Mouse (Mus musculus) hindbrain, embryonic 10.5 days (tissue): ENCODE results near the gene Samd4b. TPM values are rescaled to one million over a fixed set of nuclear protein-coding genes. Genes with fewer than 3 reads are reported as not detected.

Experiments
- DNase-seq: peaks from one replicate; pipeline ENCODE4 v3.0.0-alpha.2; 2017; ENCODE audit warnings: low spot score
- H3K27ac ChIP-seq: fragments of 300-500 bp; sonication (generic); 2 replicates; pipeline ENCODE4 v1.5.1; 2016; ENCODE audit warnings: mild to moderate bottlenecking, moderate library complexity
- H3K27me3 ChIP-seq: fragments of 300-500 bp; sonication (generic); 2 replicates; pipeline ENCODE4 v1.6.1; 2016; ENCODE audit warnings: mild to moderate bottlenecking; ENCODE audit not compliant: poor library complexity, insufficient read depth, severe bottlenecking
- H3K36me3 ChIP-seq: fragments of 300-500 bp; sonication (generic); 2 replicates; pipeline ENCODE4 v1.6.1; 2016; ENCODE audit warnings: mild to moderate bottlenecking, moderate library complexity
- H3K4me1 ChIP-seq: fragments of 300-500 bp; sonication (generic); replicated peaks from 2 replicates; pipeline ENCODE4 v1.6.1; 2016; ENCODE audit warnings: mild to moderate bottlenecking
- H3K4me3 ChIP-seq: fragments of 300-500 bp; sonication (generic); 2 replicates; pipeline ENCODE4 v1.5.1; 2016; ENCODE audit warnings: mild to moderate bottlenecking, moderate library complexity
- H3K9me3 ChIP-seq: fragments of 300-500 bp; sonication (generic); 2 replicates; pipeline ENCODE4 v1.6.1; 2016; ENCODE audit warnings: mild to moderate bottlenecking, moderate library complexity
- WGBS: fragments of 180-500 bp; shearing (Covaris S2); methylation state at CpG from one replicate; pipeline ENCODE4 v1.1.7; 2016; 5-methylcytosine and 5-hydroxymethylcytosine counted together
- polyA plus RNA-seq: library from polyadenylated mRNA; unstranded; fragments of >200 nt; fragmentation: Nextera tagmentation; extraction: Ambion mirVana; gene quantifications from 2 replicates; pipeline ENCODE4 v1.2.1, GENCODE M21; 2016

Gene Samd4b
- polyA plus RNA-seq, 1 experiment from 2014 or later, result 44.0 TPM

GRCm38 (mm10) chr7:28601668-28602067 lies 3.7 kb upstream of the Samd4b start:
- Histone ChIP-seq H3K4me1 (peaks cover 18% of the 10 kb centered on the region), H3K27me3 (no peaks in the 10 kb centered on the region), H3K4me3 (no peak overlapping the region), H3K9me3 (no peaks in the 10 kb centered on the region), H3K36me3 (no peaks in the 10 kb centered on the region), H3K27ac (no peak overlapping the region)
- peak; percentile 60 for DNase-seq
- WGBS, result 29% methylated on average over 7 of the region's 7 CpGs

GRCm38 (mm10) chr7:28601029-28601428 lies 3.1 kb upstream of the Samd4b start:
- WGBS, result 13% methylated on average over 11 of the region's 11 CpGs
- Histone ChIP-seq H3K27ac (no peak overlapping the region), H3K9me3 (no peaks in the 10 kb centered on the region)

GRCm38 (mm10) chr7:28598951-28599350 lies 1.0 kb upstream of the Samd4b start:
- Histone ChIP-seq H3K9me3 (no peaks in the 10 kb centered on the region), H3K4me1 (peaks cover 45% of the 10 kb centered on the region), H3K27ac (peak overlapping the region; percentile 96), H3K36me3 (peaks cover 7% of the 10 kb centered on the region; the same call in 1 of the 2 replicates), H3K27me3 (no peaks in the 10 kb centered on the region), H3K4me3 (no peak overlapping the region)
- WGBS, result 61% methylated on average over 2 of the region's 2 CpGs
- DNase-seq, result no peak

More at GRCm38 (mm10) chr7:28601029-28601428, 3.1 kb upstream of the Samd4b start:
- Histone ChIP-seq H3K4me1 (peaks cover 25% of the 10 kb centered on the region), H3K27me3 (no peaks in the 10 kb centered on the region), H3K36me3 (no peaks in the 10 kb centered on the region), H3K4me3 (no peak overlapping the region)
- DNase-seq, result peak; percentile 68

- WGBS, result 12% methylated on average over 9 of the region's 9 CpGs
- peaks cover 62% of the 10 kb centered on the region for H3K4me1 ChIP-seq
- H3K4me3 ChIP-seq, result peak overlapping the region; percentile 72
- no peaks in the 10 kb centered on the region for H3K9me3 ChIP-seq
- H3K27ac ChIP-seq, result peak overlapping the region; percentile 96
- peaks cover 14% of the 10 kb centered on the region; the same call in 1 of the 2 replicates for H3K36me3 ChIP-seq
- no peaks in the 10 kb centered on the region for H3K27me3 ChIP-seq
- no peak for DNase-seq
These were observed 720 bp downstream of the Samd4b start for GRCm38 (mm10) chr7:28597277-28597570.

GRCm38 (mm10) chr7:28596436-28597276 lies 1.3 kb downstream of the Samd4b start:
- Histone ChIP-seq H3K27ac (peak overlapping the region; percentile 96), H3K4me1 (peaks cover 67% of the 10 kb centered on the region), H3K9me3 (no peaks in the 10 kb centered on the region), H3K27me3 (no peaks in the 10 kb centered on the region), H3K4me3 (peak overlapping the region; percentile 72), H3K36me3 (peaks cover 14% of the 10 kb centered on the region; the same call in 1 of the 2 replicates)
- DNase-seq, result peak; percentile 33
- 35% methylated on average over 20 of the region's 20 CpGs for WGBS

- Histone ChIP-seq H3K9me3 (no peaks in the 10 kb centered on the region), H3K27me3 (no peaks in the 10 kb centered on the region), H3K4me1 (peaks cover 74% of the 10 kb centered on the region), H3K4me3 (peak overlapping the region; percentile 72), H3K27ac (peak overlapping the region; percentile 96), H3K36me3 (peaks cover 18% of the 10 kb centered on the region)
- DNase-seq, result no peak
- 70% methylated on average over 8 of the region's 8 CpGs for WGBS
These were observed 2.1 kb downstream of the Samd4b start for GRCm38 (mm10) chr7:28595751-28596435.

- H3K4me1 ChIP-seq, result peaks cover 92% of the 10 kb centered on the region
- 50% methylated on average over 14 of the region's 14 CpGs for WGBS
- peak overlapping the region; percentile 64 for H3K27ac ChIP-seq
These were observed 4.5 kb downstream of the Samd4b start for GRCm38 (mm10) chr7:28593206-28594111.

GRCm38 (mm10) chr7:28591862-28592261 lies 6.1 kb downstream of the Samd4b start:
- Histone ChIP-seq H3K9me3 (no peaks in the 10 kb centered on the region), H3K4me1 (peaks cover 98% of the 10 kb centered on the region), H3K27ac (peak overlapping the region; percentile 3; the same call in 1 of the 2 replicates), H3K27me3 (no peaks in the 10 kb centered on the region), H3K36me3 (peaks cover 18% of the 10 kb centered on the region), H3K4me3 (no peak overlapping the region)
- no peak for DNase-seq
- 71% methylated on average over 1 of the region's 1 CpGs for WGBS

More at GRCm38 (mm10) chr7:28593206-28594111, 4.5 kb downstream of the Samd4b start:
- H3K9me3 ChIP-seq, result no peaks in the 10 kb centered on the region
- H3K27me3 ChIP-seq, result no peaks in the 10 kb centered on the region
- no peak overlapping the region for H3K4me3 ChIP-seq
- no peak for DNase-seq
- H3K36me3 ChIP-seq, result peaks cover 18% of the 10 kb centered on the region

- Histone ChIP-seq H3K27ac (peak overlapping the region; percentile 76), H3K36me3 (peaks cover 13% of the 10 kb centered on the region), H3K4me3 (peak overlapping the region; percentile 16; the same call in 1 of the 2 replicates), H3K4me1 (peaks cover 96% of the 10 kb centered on the region), H3K9me3 (no peaks in the 10 kb centered on the region), H3K27me3 (no peaks in the 10 kb centered on the region)
- peak; percentile 33 for DNase-seq
These were observed 10.3 kb downstream of the Samd4b start for GRCm38 (mm10) chr7:28587644-28588043.

GRCm38 (mm10) chr7:28586663-28587411 lies 11.1 kb downstream of the Samd4b start:
- H3K4me3 ChIP-seq, result peak overlapping the region; percentile 1; the same call in 1 of the 2 replicates
- peaks cover 13% of the 10 kb centered on the region for H3K36me3 ChIP-seq
- H3K9me3 ChIP-seq, result no peaks in the 10 kb centered on the region
- WGBS, result 79% methylated on average over 6 of the region's 6 CpGs
- H3K4me1 ChIP-seq, result peaks cover 88% of the 10 kb centered on the region
- DNase-seq, result no peak
- H3K27ac ChIP-seq, result peak overlapping the region; percentile 66; the same call in 1 of the 2 replicates
- no peaks in the 10 kb centered on the region for H3K27me3 ChIP-seq

GRCm38 (mm10) chr7:28585001-28585400 lies 12.9 kb downstream of the Samd4b start:
- WGBS, result 83% methylated on average over 6 of the region's 6 CpGs
- Histone ChIP-seq H3K4me1 (peaks cover 72% of the 10 kb centered on the region), H3K4me3 (no peak overlapping the region), H3K27me3 (no peaks in the 10 kb centered on the region), H3K9me3 (no peaks in the 10 kb centered on the region), H3K27ac (no peak overlapping the region), H3K36me3 (peaks cover 18% of the 10 kb centered on the region)
- DNase-seq, result no peak

- Histone ChIP-seq H3K27me3 (no peaks in the 10 kb centered on the region), H3K27ac (no peak overlapping the region; the same call in 1 of the 2 replicates), H3K9me3 (no peaks in the 10 kb centered on the region), H3K4me1 (peaks cover 72% of the 10 kb centered on the region), H3K4me3 (no peak overlapping the region), H3K36me3 (peaks cover 23% of the 10 kb centered on the region)
- no peak for DNase-seq
- 79% methylated on average over 4 of the region's 4 CpGs for WGBS
These were observed 13.5 kb downstream of the Samd4b start for GRCm38 (mm10) chr7:28584468-28584867.
